Mouse (Mus musculus): ENCODE data around the gene Retsat.

Gene Retsat

GRCm38 (mm10) chr6:72590111-72590510 is 8.2 kb upstream of the Retsat start:
- no peak for DNase-seq (ENCODE audit: low read depth)

GRCm38 (mm10) chr6:72593011-72593803 is 5.1 kb upstream of the Retsat start:
- no peak for DNase-seq (ENCODE audit: low read depth)

GRCm38 (mm10) chr6:72593914-72594313 is 4.4 kb upstream of the Retsat start:
- no peak for DNase-seq (ENCODE audit: low read depth)

- DNase-seq (ENCODE audit: low read depth), result no peak
These were observed 996 bp upstream of the Retsat start for GRCm38 (mm10) chr6:72597083-72597874.

GRCm38 (mm10) chr6:72598791-72599557 is 699 bp downstream of the Retsat start:
- no peak for DNase-seq (ENCODE audit: low read depth)

- DNase-seq (ENCODE audit: low read depth), result no peak
These were observed 1.9 kb downstream of the Retsat start for GRCm38 (mm10) chr6:72600216-72600615.

GRCm38 (mm10) chr6:72600771-72601170 is 2.5 kb downstream of the Retsat start:
- DNase-seq (ENCODE audit: low read depth), result no peak

- peak; percentile 72 for DNase-seq (ENCODE audit: low read depth)
These were observed 3.5 kb downstream of the Retsat start for GRCm38 (mm10) chr6:72601732-72602131.

GRCm38 (mm10) chr6:72604066-72604465 is 5.8 kb downstream of the Retsat start:
- no peak for DNase-seq (ENCODE audit: low read depth)

GRCm38 (mm10) chr6:72607060-72607459 is 8.8 kb downstream of the Retsat start:
- DNase-seq (ENCODE audit: low read depth), result no peak

- DNase-seq (ENCODE audit: low read depth), result no peak
These were observed 9.4 kb downstream of the Retsat start for GRCm38 (mm10) chr6:72607676-72608075.

GRCm38 (mm10) chr6:72608662-72609184 is 10.4 kb downstream of the Retsat start:
- no peak for DNase-seq (ENCODE audit: low read depth)

GRCm38 (mm10) chr6:72610261-72610660 is 12.0 kb downstream of the Retsat start:
- no peak for DNase-seq (ENCODE audit: low read depth)

GRCm38 (mm10) chr6:72615151-72615550 is 16.9 kb downstream of the Retsat start:
- DNase-seq (ENCODE audit: low read depth), result no peak

- DNase-seq (ENCODE audit: low read depth), result no peak
These were observed 17.5 kb downstream of the Retsat start for GRCm38 (mm10) chr6:72615561-72616375.

- DNase-seq (ENCODE audit: low read depth), result peak; percentile 92
These were observed 18.5 kb downstream of the Retsat start, which contains the start of gene Tgoln1 for GRCm38 (mm10) chr6:72616643-72617288. TSS of gene Tgoln1 (minus strand) at chr6:72617000.

- DNase-seq (ENCODE audit: low read depth), result no peak
These were observed 21.7 kb downstream of the Retsat start for GRCm38 (mm10) chr6:72619734-72620532.

GRCm38 (mm10) chr6:72620920-72621319 is 22.6 kb downstream of the Retsat start:
- DNase-seq (ENCODE audit: low read depth), result no peak

- DNase-seq (ENCODE audit: low read depth), result no peak
These were observed 24.6 kb downstream of the Retsat start for GRCm38 (mm10) chr6:72622917-72623316.
